Mouse (Mus musculus) testis, adult 2 months (tissue): Measurements from ENCODE around the gene Gna15.

Experiments used
- CTCF ChIP-seq: fragments of 200-500 bp; IDR thresholded peaks from 2 replicates; pipeline ENCODE4 v1.5.1; 2012; ENCODE audit warnings: low read depth, mild to moderate bottlenecking, inconsistent platforms, low read length, moderate library complexity; ENCODE audit not compliant: control insufficient read depth, insufficient read depth, insufficient replicate concordance
- POLR2A ChIP-seq: fragments of 200-500 bp; IDR thresholded peaks from 2 replicates; pipeline ENCODE4 v1.6.1; 2012; ENCODE audit warnings: low read depth, mild to moderate bottlenecking, inconsistent platforms, low read length, moderate library complexity; ENCODE audit not compliant: control insufficient read depth

- TF ChIP-seq CTCF (peak; percentile 80), POLR2A (no peak)
These were observed 41.5 kb downstream of the Gna15 start, which contains the start of gene Celf5 for GRCm38 (mm10) chr10:81482533-81482889.
